Mouse (Mus musculus): ENCODE measurements around the gene Rpp30. TPM values are rescaled to one million over a fixed set of nuclear protein-coding genes. Genes with fewer than 3 reads are reported as not detected.

The Rpp30 gene
- total RNA-seq (2023): 20.0 TPM

DNA sequence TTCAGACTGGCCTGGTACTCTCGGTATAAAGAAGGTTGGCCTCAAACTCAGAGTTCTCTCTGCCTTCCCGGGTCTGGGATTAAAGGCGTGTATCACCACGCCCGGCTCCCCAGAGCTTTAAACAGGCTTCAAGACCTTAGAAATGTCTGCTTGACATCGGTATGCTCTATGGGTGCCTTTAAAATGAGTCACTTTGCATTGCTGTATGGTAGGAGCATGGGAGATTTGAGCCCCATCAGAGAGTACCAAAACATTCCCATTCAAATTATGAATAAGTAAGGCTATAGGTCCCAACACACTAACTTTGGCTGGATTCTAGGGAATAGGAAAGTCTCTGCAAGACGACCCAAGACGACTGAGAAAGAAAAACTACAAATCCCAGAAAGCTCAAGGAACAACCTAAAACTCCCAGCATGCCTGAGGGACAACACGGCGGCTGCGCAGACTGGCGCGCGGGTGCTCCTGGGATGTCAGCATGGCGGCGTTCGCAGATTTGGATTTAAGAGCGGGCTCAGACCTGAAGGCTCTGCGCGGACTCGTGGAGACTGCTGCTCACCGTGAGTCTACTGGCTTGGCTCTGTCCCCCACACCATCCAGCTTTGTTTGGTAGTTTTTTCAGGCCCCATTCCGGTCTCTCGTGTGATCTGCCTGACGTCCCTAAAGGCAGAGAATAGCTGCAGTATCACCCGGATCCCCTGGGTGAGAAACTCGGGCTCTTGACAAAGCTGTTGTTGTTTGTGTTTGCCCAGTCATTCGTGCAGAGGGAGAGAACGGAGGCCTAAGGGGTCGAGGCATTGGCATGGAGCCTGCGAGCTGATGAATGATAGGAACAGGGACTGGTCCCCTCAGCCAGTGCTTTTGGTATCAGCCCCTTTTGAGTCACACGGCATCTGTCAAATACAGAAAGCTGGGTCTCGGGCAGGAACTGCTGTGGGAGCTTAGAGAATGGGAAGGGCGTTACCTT lies at the start of gene Rpp30:
Rpp30 (plus strand) TSS at position 455 of the 964 bp plus-strand sequence.

GRCm38 (mm10) chr19:36057231-36057811 lies 26.2 kb upstream of the Rpp30 start, which contains the start of gene Htr7:
Gene Htr7, minus strand, starts transcription at chr19:36057507.

DNA sequence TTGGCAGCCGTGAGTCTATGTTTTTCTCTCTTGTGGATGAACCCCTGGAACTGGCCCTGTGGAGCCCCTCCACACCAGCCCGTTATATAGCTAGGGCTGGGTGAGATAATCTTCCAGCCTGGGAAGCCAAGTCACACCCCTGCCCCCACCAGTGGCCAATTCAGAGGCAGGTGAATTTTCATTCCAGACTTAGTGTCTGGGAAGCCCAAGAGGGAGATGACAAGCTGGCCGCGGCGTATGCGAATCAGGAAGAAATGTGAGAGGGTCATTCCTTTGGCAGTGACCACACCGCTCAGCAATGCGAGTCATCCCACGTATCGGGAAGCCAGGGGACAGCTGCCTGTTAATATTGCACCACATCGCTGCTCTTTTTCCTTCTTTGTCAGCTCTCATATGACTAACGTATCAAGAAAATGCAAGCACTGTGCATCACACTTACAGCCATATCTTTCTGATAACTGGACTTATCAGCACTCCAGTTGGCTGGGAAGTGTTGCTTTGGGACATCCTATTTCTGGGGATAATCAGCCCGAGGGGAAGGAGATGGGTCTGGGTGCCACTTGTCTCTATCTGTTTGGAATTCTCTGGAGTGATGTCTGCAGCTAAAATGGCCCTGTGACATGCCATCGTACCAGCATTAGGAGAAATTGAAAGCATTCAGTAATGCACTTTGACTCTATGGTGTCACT lies 36.4 kb downstream of the Rpp30 start, which contains the start of gene Ankrd1:
Ankrd1 (minus strand) TSS at position 317 of the 689 bp plus-strand sequence.

Other genes with a start within 250 kb of the Rpp30 start
- not detected for gene Htr7, start 26.2 kb upstream of the Rpp30 start, total RNA-seq (2023)
- not detected for gene Ankrd1, start 36.4 kb downstream of the Rpp30 start, total RNA-seq (2023)